Mouse (Mus musculus): ENCODE measurements around the gene Rapgef5. TPM values are rescaled to one million over a fixed set of nuclear protein-coding genes. Genes with fewer than 3 reads are reported as not detected.
A peak's percentile ranks its signal among the peaks of the same experiment; 100 is the strongest.

Gene Rapgef5
- polyA plus RNA-seq, 1 experiment, result 0.04 TPM

GRCm38 (mm10) chr12:117725011-117725410 lies 208.7 kb downstream of the Rapgef5 start:
- H3K4me3 ChIP-seq (ENCODE audit: insufficient read depth, poor library complexity, severe bottlenecking), result no peak overlapping the region
- no peaks in the 10 kb centered on the region for H3K27me3 ChIP-seq (ENCODE audit: control insufficient read depth, insufficient read depth, insufficient read length)
- no peaks in the 10 kb centered on the region for H3K79me2 ChIP-seq (ENCODE audit: control insufficient read depth, insufficient read depth)
- TF ChIP-seq USF1 (IDR thresholded peaks at IDR 0.05; ENCODE audit: low read depth) (no peak), MYOG (IDR thresholded peaks at IDR 0.05; ENCODE audit: control insufficient read depth, extremely low read depth, insufficient read length) (no peak), FOSL1 (IDR thresholded peaks at IDR 0.05; ENCODE audit: insufficient read depth, low read length, poor library complexity, severe bottlenecking) (no peak), CEBPB (IDR thresholded peaks at IDR 0.05; ENCODE audit: low read depth) (no peak), CTCF (IDR thresholded peaks at IDR 0.05; ENCODE audit: control insufficient read depth, insufficient read depth, insufficient read length) (no peak), MYOD1 (IDR thresholded peaks at IDR 0.05; ENCODE audit: control insufficient read depth, insufficient read length, low read depth) (no peak), MAX (IDR thresholded peaks at IDR 0.05) (no peak)
- no peak overlapping the region for H3ac ChIP-seq (ENCODE audit: control insufficient read depth, insufficient read length, low read depth)
- H3K36me3 ChIP-seq (ENCODE audit: control insufficient read depth, insufficient read depth), result no peaks in the 10 kb centered on the region
- H3K79me3 ChIP-seq (ENCODE audit: low read depth), result no peaks in the 10 kb centered on the region

- TF ChIP-seq USF1 (IDR thresholded peaks at IDR 0.05; ENCODE audit: low read depth), result no peak
- TF ChIP-seq MYOG (IDR thresholded peaks at IDR 0.05; ENCODE audit: control insufficient read depth, extremely low read depth, insufficient read length), result no peak
- TF ChIP-seq FOSL1 (IDR thresholded peaks at IDR 0.05; ENCODE audit: insufficient read depth, low read length, poor library complexity, severe bottlenecking), result peak; percentile 25
- TF ChIP-seq CEBPB (IDR thresholded peaks at IDR 0.05; ENCODE audit: low read depth), result peak; percentile 65
- H3ac ChIP-seq (ENCODE audit: control insufficient read depth, insufficient read length, low read depth), result no peak overlapping the region
- no peaks in the 10 kb centered on the region for H3K79me2 ChIP-seq (ENCODE audit: control insufficient read depth, insufficient read depth)
- no peaks in the 10 kb centered on the region for H3K79me3 ChIP-seq (ENCODE audit: low read depth)
- H3K4me3 ChIP-seq (ENCODE audit: insufficient read depth, poor library complexity, severe bottlenecking), result no peak overlapping the region
- no peaks in the 10 kb centered on the region for H3K27me3 ChIP-seq (ENCODE audit: control insufficient read depth, insufficient read depth, insufficient read length)
- no peaks in the 10 kb centered on the region for H3K36me3 ChIP-seq (ENCODE audit: control insufficient read depth, insufficient read depth)
Measured at GRCm38 (mm10) chr12:117727481-117728177, 211.3 kb downstream of the Rapgef5 start.

DNA sequence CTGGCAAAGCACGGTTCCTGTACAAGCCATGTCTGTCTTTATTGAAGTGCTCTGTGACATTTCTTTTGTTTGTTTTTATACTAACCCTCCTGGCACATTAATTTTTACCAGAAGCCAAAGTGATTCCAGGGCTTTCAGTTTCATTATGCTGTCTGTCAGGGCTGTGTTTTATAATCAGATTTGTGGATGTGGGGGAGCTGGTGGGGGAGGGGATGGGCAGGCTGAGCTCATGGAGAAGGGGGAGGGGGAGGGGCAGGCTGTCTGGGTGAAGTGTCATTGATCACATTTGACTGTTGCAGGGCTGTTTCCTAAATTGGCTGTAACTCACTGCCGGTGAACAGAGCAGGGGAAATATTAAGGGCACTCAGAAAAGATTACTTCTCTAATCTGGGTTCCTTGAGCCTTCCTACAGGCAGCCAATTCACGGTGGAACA lies 211.9 kb downstream of the Rapgef5 start:
- H3K36me3 ChIP-seq (ENCODE audit: control insufficient read depth, insufficient read depth), result no peaks in the 10 kb centered on the region
- no peaks in the 10 kb centered on the region for H3K27me3 ChIP-seq (ENCODE audit: control insufficient read depth, insufficient read depth, insufficient read length)
- TF ChIP-seq MAX (IDR thresholded peaks at IDR 0.05), result no peak
- TF ChIP-seq MYOG (IDR thresholded peaks at IDR 0.05; ENCODE audit: control insufficient read depth, extremely low read depth, insufficient read length), result no peak
- no peak for TF ChIP-seq CEBPB (IDR thresholded peaks at IDR 0.05; ENCODE audit: low read depth)
- no peak for TF ChIP-seq CTCF (IDR thresholded peaks at IDR 0.05; ENCODE audit: control insufficient read depth, insufficient read depth, insufficient read length)
- H3ac ChIP-seq (ENCODE audit: control insufficient read depth, insufficient read length, low read depth), result no peak overlapping the region
- no peaks in the 10 kb centered on the region for H3K79me3 ChIP-seq (ENCODE audit: low read depth)
- H3K4me3 ChIP-seq (ENCODE audit: insufficient read depth, poor library complexity, severe bottlenecking), result no peak overlapping the region
- H3K79me2 ChIP-seq (ENCODE audit: control insufficient read depth, insufficient read depth), result no peaks in the 10 kb centered on the region

GRCm38 (mm10) chr12:117733611-117734010 lies 217.3 kb downstream of the Rapgef5 start:
- Histone ChIP-seq H3K36me3 (ENCODE audit: control insufficient read depth, insufficient read depth) (no peaks in the 10 kb centered on the region), H3K4me3 (ENCODE audit: insufficient read depth, poor library complexity, severe bottlenecking) (no peak overlapping the region), H3K79me2 (ENCODE audit: control insufficient read depth, insufficient read depth) (no peaks in the 10 kb centered on the region), H3K79me3 (ENCODE audit: low read depth) (no peaks in the 10 kb centered on the region), H3ac (ENCODE audit: control insufficient read depth, insufficient read length, low read depth) (no peak overlapping the region), H3K27me3 (ENCODE audit: control insufficient read depth, insufficient read depth, insufficient read length) (no peaks in the 10 kb centered on the region)
- TF ChIP-seq FOSL1 (IDR thresholded peaks at IDR 0.05; ENCODE audit: insufficient read depth, low read length, poor library complexity, severe bottlenecking) (no peak), MAX (IDR thresholded peaks at IDR 0.05) (no peak)

- H3ac ChIP-seq (ENCODE audit: control insufficient read depth, insufficient read length, low read depth), result no peak overlapping the region
- H3K79me2 ChIP-seq (ENCODE audit: control insufficient read depth, insufficient read depth), result no peaks in the 10 kb centered on the region
- no peaks in the 10 kb centered on the region for H3K79me3 ChIP-seq (ENCODE audit: low read depth)
- no peak overlapping the region for H3K4me3 ChIP-seq (ENCODE audit: insufficient read depth, poor library complexity, severe bottlenecking)
- H3K27me3 ChIP-seq (ENCODE audit: control insufficient read depth, insufficient read depth, insufficient read length), result no peaks in the 10 kb centered on the region
- TF ChIP-seq MAX (IDR thresholded peaks at IDR 0.05) (no peak), USF1 (IDR thresholded peaks at IDR 0.05; ENCODE audit: low read depth) (no peak), CTCF (IDR thresholded peaks at IDR 0.05; ENCODE audit: control insufficient read depth, insufficient read depth, insufficient read length) (no peak), FOSL1 (IDR thresholded peaks at IDR 0.05; ENCODE audit: insufficient read depth, low read length, poor library complexity, severe bottlenecking) (no peak), MYOG (IDR thresholded peaks at IDR 0.05; ENCODE audit: control insufficient read depth, extremely low read depth, insufficient read length) (no peak), MYOD1 (IDR thresholded peaks at IDR 0.05; ENCODE audit: control insufficient read depth, insufficient read length, low read depth) (no peak), CEBPB (IDR thresholded peaks at IDR 0.05; ENCODE audit: low read depth) (no peak)
- no peaks in the 10 kb centered on the region for H3K36me3 ChIP-seq (ENCODE audit: control insufficient read depth, insufficient read depth)
Measured at GRCm38 (mm10) chr12:117736130-117736529, 219.9 kb downstream of the Rapgef5 start.

DNA sequence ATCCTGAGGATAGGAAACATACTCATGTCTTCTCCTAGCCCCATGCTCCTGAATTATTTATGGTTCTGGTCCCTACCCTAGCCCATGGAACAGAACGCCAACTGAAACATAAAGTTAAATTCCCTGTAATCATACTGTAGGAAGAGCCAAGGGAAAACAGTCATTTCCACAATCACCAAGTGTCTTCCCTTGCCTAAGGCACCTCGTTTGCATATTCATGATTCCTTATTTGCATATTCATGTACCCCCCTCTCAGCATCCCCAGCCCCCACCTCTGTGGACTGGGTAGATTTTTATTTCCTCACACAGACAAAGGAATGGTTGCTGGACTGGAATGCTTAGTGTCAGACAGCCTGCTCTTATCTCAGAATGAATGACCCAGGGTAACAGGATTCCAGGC lies 220.6 kb downstream of the Rapgef5 start:
- Histone ChIP-seq H3K27me3 (ENCODE audit: control insufficient read depth, insufficient read depth, insufficient read length) (no peaks in the 10 kb centered on the region), H3K79me3 (ENCODE audit: low read depth) (no peaks in the 10 kb centered on the region), H3ac (ENCODE audit: control insufficient read depth, insufficient read length, low read depth) (no peak overlapping the region), H3K4me3 (ENCODE audit: insufficient read depth, poor library complexity, severe bottlenecking) (no peak overlapping the region), H3K79me2 (ENCODE audit: control insufficient read depth, insufficient read depth) (no peaks in the 10 kb centered on the region), H3K36me3 (ENCODE audit: control insufficient read depth, insufficient read depth) (no peaks in the 10 kb centered on the region)
- no peak for TF ChIP-seq USF1 (IDR thresholded peaks at IDR 0.05; ENCODE audit: low read depth)
- TF ChIP-seq MYOD1 (IDR thresholded peaks at IDR 0.05; ENCODE audit: control insufficient read depth, insufficient read length, low read depth), result no peak
- TF ChIP-seq CEBPB (IDR thresholded peaks at IDR 0.05; ENCODE audit: low read depth), result no peak
- TF ChIP-seq MAX (IDR thresholded peaks at IDR 0.05), result no peak
- no peak for TF ChIP-seq FOSL1 (IDR thresholded peaks at IDR 0.05; ENCODE audit: insufficient read depth, low read length, poor library complexity, severe bottlenecking)
- TF ChIP-seq CTCF (IDR thresholded peaks at IDR 0.05; ENCODE audit: control insufficient read depth, insufficient read depth, insufficient read length), result no peak
- no peak for TF ChIP-seq MYOG (IDR thresholded peaks at IDR 0.05; ENCODE audit: control insufficient read depth, extremely low read depth, insufficient read length)
